Mouse (Mus musculus) kidney, embryonic 15.5 days (tissue): ENCODE data around the gene Adra2c. TPM values are rescaled to one million over a fixed set of nuclear protein-coding genes. Genes with fewer than 3 reads are reported as not detected.

Source experiments
- ATAC-seq: fragments of 200-750 bp; cut with Nextera tagmentation; replicated peaks from 2 replicates; pipeline ENCODE4 v1.8.0; 2017; ENCODE audit warnings: moderate TSS enrichment; ENCODE audit not compliant: low FRiP score
- H3K27ac ChIP-seq: fragments of 300-500 bp; sonication (generic); 2 replicates; pipeline ENCODE4 v1.5.1; 2015; ENCODE audit warnings: mild to moderate bottlenecking, inconsistent platforms
- H3K27me3 ChIP-seq: fragments of 300-500 bp; sonication (generic); 2 replicates; pipeline ENCODE4 v1.6.1; 2015; ENCODE audit warnings: inconsistent platforms
- H3K36me3 ChIP-seq: fragments of 300-500 bp; sonication (generic); 2 replicates; pipeline ENCODE4 v1.6.1; 2015; ENCODE audit warnings: inconsistent platforms
- H3K4me1 ChIP-seq: fragments of 300-500 bp; sonication (generic); 2 replicates; pipeline ENCODE4 v1.6.1; 2015; ENCODE audit warnings: inconsistent platforms
- H3K4me2 ChIP-seq: fragments of 300-500 bp; sonication (generic); 2 replicates; pipeline ENCODE4 v1.6.1; 2015; ENCODE audit warnings: moderate library complexity, mild to moderate bottlenecking, inconsistent platforms
- H3K4me3 ChIP-seq: fragments of 300-500 bp; sonication (generic); replicated peaks from 2 replicates; pipeline ENCODE4 v1.5.1; 2015; ENCODE audit warnings: mild to moderate bottlenecking, inconsistent platforms
- H3K9ac ChIP-seq: fragments of 300-500 bp; sonication (generic); 2 replicates; pipeline ENCODE4 v1.6.1; 2015; ENCODE audit warnings: mild to moderate bottlenecking, inconsistent platforms
- H3K9me3 ChIP-seq: fragments of 300-500 bp; sonication (generic); replicated peaks from 2 replicates; pipeline ENCODE4 v1.6.1; 2016; ENCODE audit warnings: inconsistent platforms
- WGBS: fragments of 180-500 bp; shearing (Covaris S2); methylation state at CpG from one replicate; pipeline ENCODE4 v1.1.7; 2015; ENCODE audit warnings: mixed read lengths; 5-methylcytosine and 5-hydroxymethylcytosine counted together
- polyA plus RNA-seq: library from polyadenylated mRNA; unstranded; fragments of >200 nt; fragmentation: Nextera tagmentation; extraction: Ambion mirVana; gene quantifications from 2 replicates; pipeline ENCODE4 v1.2.1, GENCODE M21; 2015

The Adra2c gene
- polyA plus RNA-seq, 1 experiment from 2014 or later = 0.40 TPM

- no peak overlapping the region for H3K9ac ChIP-seq
- H3K27me3 ChIP-seq = peaks cover 37% of the 10 kb centered on the region
- WGBS = under 1% methylated on average over 21 of the region's 21 CpGs
- no peaks in the 10 kb centered on the region for H3K9me3 ChIP-seq
- H3K4me3 ChIP-seq = peak overlapping the region; percentile 24
- H3K27ac ChIP-seq = peak overlapping the region; percentile 77
- ATAC-seq = peak; percentile 61
- H3K4me1 ChIP-seq = peaks cover 34% of the 10 kb centered on the region
- H3K36me3 ChIP-seq = no peaks in the 10 kb centered on the region
- peak overlapping the region; percentile 60 for H3K4me2 ChIP-seq
These were observed 35.2 kb downstream of the Adra2c start for GRCm38 (mm10) chr5:35313231-35313821.

- Histone ChIP-seq H3K36me3 (no peaks in the 10 kb centered on the region), H3K4me2 (peak overlapping the region; percentile 60), H3K9ac (no peak overlapping the region), H3K27ac (peak overlapping the region; percentile 77), H3K4me3 (peak overlapping the region; percentile 24), H3K9me3 (no peaks in the 10 kb centered on the region), H3K4me1 (peaks cover 34% of the 10 kb centered on the region), H3K27me3 (peaks cover 37% of the 10 kb centered on the region)
- WGBS = 11% methylated on average over 18 of the region's 18 CpGs
- ATAC-seq = peak; percentile 47
These were observed 35.9 kb downstream of the Adra2c start for GRCm38 (mm10) chr5:35313826-35314586.

- 19% methylated on average over 3 of the region's 3 CpGs for WGBS
- Histone ChIP-seq H3K4me1 (peaks cover 32% of the 10 kb centered on the region), H3K27me3 (peaks cover 37% of the 10 kb centered on the region), H3K4me2 (no peak overlapping the region), H3K9me3 (no peaks in the 10 kb centered on the region), H3K36me3 (no peaks in the 10 kb centered on the region), H3K9ac (no peak overlapping the region), H3K27ac (peak overlapping the region; percentile 77), H3K4me3 (no peak overlapping the region)
- ATAC-seq = peak; percentile 45; the same call in 1 of the 2 replicates
These were observed 36.5 kb downstream of the Adra2c start for GRCm38 (mm10) chr5:35314629-35315028.

GRCm38 (mm10) chr5:35315204-35315603 is 37.1 kb downstream of the Adra2c start:
- Histone ChIP-seq H3K36me3 (no peaks in the 10 kb centered on the region), H3K27ac (no peak overlapping the region), H3K4me3 (no peak overlapping the region), H3K9me3 (no peaks in the 10 kb centered on the region), H3K4me2 (no peak overlapping the region), H3K4me1 (peaks cover 29% of the 10 kb centered on the region), H3K27me3 (peaks cover 37% of the 10 kb centered on the region), H3K9ac (no peak overlapping the region)
- 90% methylated on average over 3 of the region's 3 CpGs for WGBS
- ATAC-seq = no peak

- Histone ChIP-seq H3K36me3 (no peaks in the 10 kb centered on the region), H3K9me3 (no peaks in the 10 kb centered on the region), H3K4me1 (no peaks in the 10 kb centered on the region), H3K9ac (no peak overlapping the region), H3K27ac (no peak overlapping the region), H3K27me3 (0 out of 2 replicates have a peak, but pooled peaks cover 3% of the 10 kb centered on the region), H3K4me3 (no peak overlapping the region), H3K4me2 (no peak overlapping the region)
- ATAC-seq = no peak
- WGBS = 67% methylated on average over 2 of the region's 2 CpGs
These were observed 42.5 kb downstream of the Adra2c start for GRCm38 (mm10) chr5:35320650-35321049.

- Histone ChIP-seq H3K4me1 (no peaks in the 10 kb centered on the region), H3K27me3 (no peaks in the 10 kb centered on the region), H3K4me3 (no peak overlapping the region), H3K9ac (no peak overlapping the region), H3K36me3 (no peaks in the 10 kb centered on the region), H3K27ac (no peak overlapping the region), H3K9me3 (no peaks in the 10 kb centered on the region), H3K4me2 (no peak overlapping the region)
- WGBS = 75% methylated on average over 4 of the region's 4 CpGs
- ATAC-seq = no peak
These were observed 52.7 kb downstream of the Adra2c start for GRCm38 (mm10) chr5:35330822-35331221.

Other genes with a start within 250 kb of the Adra2c start
- gene Hgfac, start 236.8 kb upstream of the Adra2c start, polyA plus RNA-seq = 2.6 and 3.6 TPM in 2 replicates
- gene Dok7, start 221.6 kb upstream of the Adra2c start, polyA plus RNA-seq = 1.1 TPM in 2 replicates
- gene Lrpap1, start 172.6 kb upstream of the Adra2c start, polyA plus RNA-seq = 174 and 196 TPM in 2 replicates
- 0.31 and 0.52 TPM in 2 replicates for gene Hmx1, start 110.8 kb downstream of the Adra2c start, polyA plus RNA-seq
- 5.8 and 7.2 TPM in 2 replicates for gene Cpz, start 247.4 kb downstream of the Adra2c start, polyA plus RNA-seq